Mouse (Mus musculus): Measurements from ENCODE around the gene Agpat4.

DNA sequence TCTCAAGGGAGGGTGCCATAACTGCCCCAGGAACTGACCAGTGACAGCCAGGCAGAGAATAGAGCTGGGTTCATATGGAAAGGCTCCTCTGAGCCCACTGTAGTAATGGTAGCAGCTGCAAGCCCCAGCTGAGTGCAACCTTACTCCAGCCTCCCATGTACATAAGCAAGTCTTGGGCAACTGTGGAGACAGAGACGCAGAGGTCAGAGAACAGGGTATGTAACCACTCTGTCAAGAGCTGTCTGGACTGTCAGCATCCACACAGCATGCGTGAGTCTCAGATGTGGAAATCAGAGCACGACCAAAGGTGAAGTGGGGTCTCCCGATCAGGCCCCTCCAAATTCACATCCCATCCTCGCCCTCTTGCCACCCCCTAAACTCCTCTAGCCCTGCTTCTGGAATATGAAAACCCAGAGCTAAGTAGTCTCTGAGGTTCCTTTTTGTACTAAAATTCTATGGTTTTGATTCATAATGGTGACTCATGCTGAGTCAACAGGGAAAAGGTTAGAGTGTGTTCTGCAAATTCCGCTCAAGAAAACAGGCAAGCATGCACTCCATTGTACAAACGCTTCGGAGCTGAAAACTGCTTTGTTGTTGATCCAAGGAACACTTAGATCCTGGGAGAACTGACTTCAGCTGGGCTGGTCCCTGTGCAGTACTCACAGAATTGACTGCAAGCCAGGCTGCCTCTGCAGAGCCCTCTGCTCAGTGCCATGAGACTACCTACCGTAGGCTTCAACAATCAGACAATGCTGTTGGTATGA lies 23.5 kb upstream of the Agpat4 start:
- TF ChIP-seq CTCF (IDR thresholded peaks at IDR 0.05; ENCODE audit: low read depth) (no peak), EP300 (IDR thresholded peaks at IDR 0.05; ENCODE audit: low read depth) (no peak)

Data from heart, postnatal 0 days (tissue).